Mouse (Mus musculus): Measurements from ENCODE around the gene Cavin4.

Cavin4 gene

DNA sequence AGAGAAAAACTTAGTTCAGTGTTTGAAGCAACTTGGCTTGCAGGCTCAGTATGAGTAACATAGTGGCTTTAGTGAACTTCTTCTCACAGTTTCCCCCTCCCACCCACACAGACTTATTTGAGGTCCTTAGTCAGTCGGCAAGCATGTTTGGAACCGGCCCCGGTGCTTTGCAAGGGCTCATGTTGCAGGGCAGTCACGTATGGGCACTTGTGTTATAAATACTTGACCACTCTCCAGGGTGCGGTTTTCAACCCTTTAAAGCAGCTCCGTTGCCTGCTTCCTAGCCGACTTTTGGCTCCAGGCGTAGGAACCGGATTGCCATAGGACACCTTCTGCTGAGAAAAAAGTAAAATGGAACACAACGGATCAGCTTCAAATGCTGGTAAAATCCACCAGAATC is at the start of gene Cavin4:
Cavin4 (plus strand) TSS at position 244 of the 400 bp plus-strand sequence.
- no peak for DNase-seq (ENCODE audit: inconsistent age in 2 of 2, low spot score in 1 of 2)

DNA sequence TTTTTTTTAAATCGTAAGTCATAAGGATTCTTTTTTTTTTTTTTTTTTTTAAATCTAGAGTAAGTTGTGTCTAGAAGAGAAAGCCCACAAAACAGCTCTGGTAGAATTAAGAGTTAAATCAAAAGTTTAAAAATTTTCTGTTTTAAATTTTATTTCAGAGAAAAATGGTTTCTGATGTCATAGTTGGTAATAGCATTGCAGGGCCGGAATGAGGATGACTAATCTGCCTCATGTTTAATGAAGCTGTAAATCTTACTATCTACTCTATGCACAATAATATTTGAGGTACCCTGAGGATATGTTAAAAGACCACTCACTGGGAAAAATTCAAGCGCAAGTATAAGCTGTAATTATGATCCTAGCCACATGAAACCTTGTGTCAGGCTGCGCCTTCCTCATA is 47.8 kb upstream of the Cavin4 start:
- DNase-seq (ENCODE audit: inconsistent age in 2 of 2, low spot score in 1 of 2): no peak

GRCm38 (mm10) chr4:48617201-48617600 is 46.1 kb upstream of the Cavin4 start:
- DNase-seq (ENCODE audit: inconsistent age in 2 of 2, low spot score in 1 of 2): no peak

GRCm38 (mm10) chr4:48620121-48620520 is 43.2 kb upstream of the Cavin4 start:
- DNase-seq (ENCODE audit: inconsistent age in 2 of 2, low spot score in 1 of 2): no peak

- peak in 1 of 2 experiments; percentile 30 for DNase-seq (ENCODE audit: inconsistent age in 2 of 2, low spot score in 1 of 2)
Observed at GRCm38 (mm10) chr4:48622246-48622645, 41.1 kb upstream of the Cavin4 start.

DNA sequence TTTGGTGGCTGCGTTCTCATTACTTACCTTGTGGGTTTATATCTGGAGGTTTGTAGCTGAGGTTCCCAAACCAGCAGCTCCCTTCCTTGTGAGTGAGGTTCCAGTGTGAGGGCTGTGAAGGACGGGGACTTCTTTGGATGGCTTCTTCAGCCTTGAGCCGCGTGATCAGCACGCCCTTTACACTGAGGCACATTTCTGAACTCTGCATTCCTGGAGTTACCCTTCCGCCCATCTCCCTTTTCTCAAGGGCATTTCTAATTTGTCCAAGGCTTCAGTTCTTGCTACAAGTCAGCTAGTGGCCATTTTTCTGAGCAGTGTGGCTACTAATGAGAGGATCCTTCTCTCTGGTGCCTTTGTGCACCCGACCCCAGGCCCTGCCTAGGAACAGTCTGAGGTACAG is 40.4 kb upstream of the Cavin4 start:
- peak; percentile 13 to 54 for DNase-seq (ENCODE audit: inconsistent age in 2 of 2, low spot score in 1 of 2)

DNA sequence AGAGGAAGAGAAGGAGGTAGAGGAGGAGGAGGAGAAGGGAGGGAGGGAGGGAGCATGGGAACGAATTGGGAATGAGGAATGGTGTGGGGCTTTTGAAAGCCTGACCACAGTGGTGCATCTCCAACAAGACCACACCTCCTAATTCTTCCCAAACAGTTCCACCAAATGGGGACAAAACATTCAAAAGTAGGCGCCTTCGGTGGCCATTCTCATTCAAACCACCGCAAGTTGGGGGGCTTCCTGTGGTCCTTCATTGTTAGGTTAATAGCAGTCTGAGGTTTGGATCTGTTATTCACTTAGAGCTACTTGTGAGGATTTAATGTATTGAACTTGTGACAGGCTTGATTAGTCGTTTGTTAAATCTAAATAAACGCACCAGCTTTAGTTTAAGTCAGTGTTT is 38.4 kb upstream of the Cavin4 start:
- no peak for DNase-seq (ENCODE audit: inconsistent age in 2 of 2, low spot score in 1 of 2)

DNA sequence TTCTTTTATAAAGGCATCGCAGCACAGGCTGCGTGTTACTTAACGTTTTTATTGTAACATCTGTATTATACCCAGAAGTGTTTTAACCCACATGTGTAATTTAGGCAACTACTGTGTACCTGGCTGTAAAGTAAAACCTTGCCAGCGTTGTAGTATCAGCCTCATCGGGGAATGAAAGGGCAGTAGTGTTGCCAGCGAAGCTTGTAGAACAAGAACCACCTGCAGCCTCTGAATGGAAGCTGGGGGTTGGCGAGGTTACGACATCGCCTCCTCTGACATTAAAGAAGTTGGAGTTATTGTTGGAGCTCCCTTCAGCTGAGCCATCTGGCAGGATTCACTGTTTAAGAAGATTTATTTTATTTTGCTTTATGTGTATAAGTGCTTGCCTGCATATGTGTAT is 37.5 kb upstream of the Cavin4 start:
- no peak for DNase-seq (ENCODE audit: inconsistent age in 2 of 2, low spot score in 1 of 2)

GRCm38 (mm10) chr4:48629445-48629844 is 33.9 kb upstream of the Cavin4 start:
- no peak for DNase-seq (ENCODE audit: inconsistent age in 2 of 2, low spot score in 1 of 2)

GRCm38 (mm10) chr4:48633529-48633928 is 29.8 kb upstream of the Cavin4 start:
- no peak for DNase-seq (ENCODE audit: inconsistent age in 2 of 2, low spot score in 1 of 2)

DNA sequence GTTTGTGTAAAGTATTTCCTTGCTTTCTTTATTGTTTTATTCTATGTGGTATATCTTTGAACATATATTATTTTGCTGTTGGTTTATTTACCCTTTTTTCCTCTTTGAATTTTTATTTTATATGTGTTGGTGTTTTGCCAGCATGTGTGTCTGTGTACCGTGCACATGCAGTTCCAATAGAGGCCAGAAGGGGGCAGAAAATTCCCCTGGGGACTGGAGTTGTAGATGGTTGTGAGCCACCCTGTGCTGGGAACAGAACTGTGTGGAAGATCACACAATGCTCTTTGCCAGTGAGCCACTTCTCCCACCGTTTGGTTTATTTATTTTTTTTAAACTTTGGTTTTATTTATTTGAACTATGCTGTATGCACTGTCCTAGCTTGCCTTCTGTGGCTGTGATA is 29.3 kb upstream of the Cavin4 start:
- peak in 1 of 2 experiments; percentile 34 for DNase-seq (ENCODE audit: inconsistent age in 2 of 2, low spot score in 1 of 2)

DNA sequence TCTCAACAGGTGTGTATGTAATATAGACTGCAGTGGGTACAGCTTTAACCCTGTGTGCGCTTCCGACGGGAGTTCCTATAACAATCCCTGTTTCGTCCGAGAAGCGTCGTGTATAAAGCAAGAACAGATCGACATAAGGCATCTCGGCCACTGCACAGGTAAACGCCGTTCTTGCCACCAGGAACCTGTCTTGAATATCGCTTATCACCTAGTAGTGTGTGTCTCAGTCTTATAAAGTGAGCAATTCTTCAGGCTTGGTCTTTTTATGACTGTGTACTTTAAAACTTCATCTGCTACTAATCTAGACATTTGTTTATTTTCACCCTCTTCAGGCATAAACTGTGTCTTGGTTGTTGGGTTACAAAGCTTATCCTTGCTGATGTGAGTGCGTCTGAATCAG is 26.5 kb upstream of the Cavin4 start:
- DNase-seq (ENCODE audit: inconsistent age in 2 of 2, low spot score in 1 of 2): no peak

GRCm38 (mm10) chr4:48638132-48638531 is 25.2 kb upstream of the Cavin4 start:
- DNase-seq (ENCODE audit: inconsistent age in 2 of 2, low spot score in 1 of 2): no peak

DNA sequence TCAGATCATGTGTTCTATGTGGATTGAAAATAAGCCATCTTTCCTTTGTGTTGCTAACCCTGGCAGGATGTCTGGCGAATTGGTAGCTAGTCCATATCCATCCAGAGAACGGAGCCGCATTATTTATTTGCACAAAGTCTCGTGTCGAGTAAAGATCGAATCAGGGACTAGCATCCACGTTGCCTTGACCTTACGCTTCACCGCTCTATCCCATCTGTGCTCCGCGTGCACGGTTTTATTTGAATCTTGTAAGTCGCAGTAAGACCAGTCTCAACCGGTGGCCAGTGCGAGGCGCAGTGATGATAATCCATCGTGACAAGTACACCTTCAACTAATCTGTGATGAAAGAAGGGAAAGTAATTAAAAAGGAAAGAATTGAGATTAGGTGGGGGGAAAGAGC is 23.8 kb upstream of the Cavin4 start:
- no peak for DNase-seq (ENCODE audit: inconsistent age in 2 of 2, low spot score in 1 of 2)

DNA sequence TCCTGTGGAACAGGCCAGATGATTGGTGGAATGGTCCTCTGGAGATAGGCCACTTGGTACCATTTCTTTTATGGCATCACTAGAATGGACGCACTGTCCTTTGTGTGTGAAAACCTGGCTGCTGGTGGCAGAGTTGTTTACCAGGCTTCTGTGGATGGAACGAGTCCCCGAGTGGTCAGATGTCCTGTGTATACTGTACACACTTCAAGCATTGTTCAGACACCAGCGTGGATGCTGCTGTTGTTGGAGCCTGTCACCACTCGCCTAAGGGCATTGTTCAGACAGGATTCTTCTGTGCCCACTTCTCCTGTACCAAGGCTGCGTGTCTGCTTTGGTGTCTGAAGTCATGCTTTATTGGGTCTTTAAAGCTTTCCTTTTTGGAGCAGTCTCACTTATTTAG is 19.5 kb upstream of the Cavin4 start:
- no peak for DNase-seq (ENCODE audit: inconsistent age in 2 of 2, low spot score in 1 of 2)

GRCm38 (mm10) chr4:48646143-48646542 is 17.2 kb upstream of the Cavin4 start:
- no peak for DNase-seq (ENCODE audit: inconsistent age in 2 of 2, low spot score in 1 of 2)

- no peak for DNase-seq (ENCODE audit: inconsistent age in 2 of 2, low spot score in 1 of 2)
Observed at GRCm38 (mm10) chr4:48650617-48651360, 12.5 kb upstream of the Cavin4 start.

DNA sequence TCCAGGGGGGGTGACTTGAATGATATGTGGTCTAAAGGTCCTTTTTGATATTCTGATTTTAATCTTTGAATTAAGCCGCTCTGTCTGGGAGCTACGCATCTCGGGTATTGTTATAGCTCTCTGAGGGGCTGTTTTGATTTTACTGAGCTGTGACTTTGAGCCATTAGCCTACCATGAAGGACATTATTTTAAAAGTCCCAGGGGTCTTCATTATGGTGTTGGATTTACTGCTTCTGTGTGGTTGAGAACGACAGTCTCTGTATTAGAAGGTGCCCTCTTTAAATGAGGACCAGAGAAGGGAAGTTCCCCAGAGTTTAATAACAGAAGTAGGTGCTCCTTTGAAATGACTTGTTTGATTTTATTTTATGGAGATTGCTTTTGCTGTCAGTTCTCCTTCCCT is 9.2 kb upstream of the Cavin4 start:
- no peak for DNase-seq (ENCODE audit: inconsistent age in 2 of 2, low spot score in 1 of 2)

- no peak for DNase-seq (ENCODE audit: inconsistent age in 2 of 2, low spot score in 1 of 2)
Observed at GRCm38 (mm10) chr4:48656530-48656929, 6.8 kb upstream of the Cavin4 start.

- no peak for DNase-seq (ENCODE audit: inconsistent age in 2 of 2, low spot score in 1 of 2)
Observed at GRCm38 (mm10) chr4:48660144-48660543, 3.2 kb upstream of the Cavin4 start.

GRCm38 (mm10) chr4:48660619-48661575 is 2.4 kb upstream of the Cavin4 start:
- no peak for DNase-seq (ENCODE audit: inconsistent age in 2 of 2, low spot score in 1 of 2)

GRCm38 (mm10) chr4:48664021-48664420 is 707 bp downstream of the Cavin4 start:
- no peak for DNase-seq (ENCODE audit: inconsistent age in 2 of 2, low spot score in 1 of 2)
